Mouse (Mus musculus): ENCODE results near the gene 1700123K08Rik. TPM values are rescaled to one million over a fixed set of nuclear protein-coding genes. Genes with fewer than 3 reads are reported as not detected.
"Not testable (repeated sequence)": the region's sequence is repeated elsewhere in the genome, so short reads cannot be mapped to it uniquely, and the experiment has no call there.

The 1700123K08Rik gene
- not detected in 2 replicates for polyA plus RNA-seq (2015; fragmentation: Nextera tagmentation; extraction: Ambion mirVana)

GRCm38 (mm10) chr5:138564612-138565011, at the start of gene 1700123K08Rik:
1700123K08Rik (minus strand) TSS chr5:138564712.
- H3K9ac ChIP-seq; ATAC-seq (replicated peaks; ENCODE audit: low FRiP score); H3K9me3 ChIP-seq (replicated peaks); H3K27ac ChIP-seq; H3K4me1 ChIP-seq; H3K4me2 ChIP-seq; H3K4me3 ChIP-seq (replicated peaks); H3K27me3 ChIP-seq; H3K36me3 ChIP-seq: not testable (repeated sequence)
- 80% methylated on average over 2 of the region's 2 CpGs for WGBS

GRCm38 (mm10) chr5:138587396-138587795, 22.9 kb upstream of the 1700123K08Rik start:
- H3K4me1 ChIP-seq, result no peaks in the 10 kb centered on the region
- 89% methylated on average over 6 of the region's 6 CpGs for WGBS
- no peak overlapping the region for H3K9ac ChIP-seq
- no peak for ATAC-seq (replicated peaks; ENCODE audit: low FRiP score)
- no peak overlapping the region for H3K4me3 ChIP-seq (replicated peaks)
- H3K27ac ChIP-seq, result no peak overlapping the region
- no peak overlapping the region for H3K4me2 ChIP-seq
- peaks cover 13% of the 10 kb centered on the region for H3K9me3 ChIP-seq (replicated peaks)
- no peaks in the 10 kb centered on the region for H3K36me3 ChIP-seq
- H3K27me3 ChIP-seq, result no peaks in the 10 kb centered on the region

GRCm38 (mm10) chr5:138571623-138572022, 7.1 kb upstream of the 1700123K08Rik start:
- Histone ChIP-seq H3K4me3 (replicated peaks) (no peak overlapping the region), H3K9me3 (replicated peaks) (no peaks in the 10 kb centered on the region), H3K9ac (no peak overlapping the region), H3K36me3 (no peaks in the 10 kb centered on the region), H3K4me2 (no peak overlapping the region), H3K27me3 (no peaks in the 10 kb centered on the region), H3K27ac (no peak overlapping the region), H3K4me1 (no peaks in the 10 kb centered on the region)
- no peak for ATAC-seq (replicated peaks; ENCODE audit: low FRiP score)
- WGBS, result 51% methylated on average over 4 of the region's 4 CpGs

GRCm38 (mm10) chr5:138552718-138553117, 11.8 kb downstream of the 1700123K08Rik start:
- no peaks in the 10 kb centered on the region for H3K36me3 ChIP-seq
- no peak for ATAC-seq (replicated peaks; ENCODE audit: low FRiP score)
- H3K9ac ChIP-seq, result no peak overlapping the region
- no peak overlapping the region for H3K4me3 ChIP-seq (replicated peaks)
- 53% methylated on average over 1 of the region's 1 CpGs for WGBS
- H3K4me2 ChIP-seq, result no peak overlapping the region
- no peak overlapping the region for H3K27ac ChIP-seq
- no peaks in the 10 kb centered on the region for H3K4me1 ChIP-seq
- no peaks in the 10 kb centered on the region for H3K27me3 ChIP-seq
- no peaks in the 10 kb centered on the region for H3K9me3 ChIP-seq (replicated peaks)

- Histone ChIP-seq H3K36me3 (no peaks in the 10 kb centered on the region), H3K4me3 (replicated peaks) (no peak overlapping the region), H3K4me2 (no peak overlapping the region), H3K4me1 (no peaks in the 10 kb centered on the region), H3K27ac (no peak overlapping the region), H3K9ac (no peak overlapping the region), H3K27me3 (no peaks in the 10 kb centered on the region), H3K9me3 (replicated peaks) (no peaks in the 10 kb centered on the region)
- ATAC-seq (replicated peaks; ENCODE audit: low FRiP score), result no peak
- WGBS, result 88% methylated on average over 1 of the region's 1 CpGs
Observed at GRCm38 (mm10) chr5:138532491-138532890, 32.0 kb downstream of the 1700123K08Rik start.

Small RNA genes within 50 kb of the gene (microRNA-seq; reads per million reads assigned to microRNA genes)
- not detected for gene Gm24082

Other genes starting within 250 kb of the 1700123K08Rik start
- gene Pvrig, start 222.8 kb downstream of the 1700123K08Rik start, polyA plus RNA-seq (2015; fragmentation: Nextera tagmentation; extraction: Ambion mirVana), result 0.23 TPM in 1 of 2 replicates, not detected in the other
- gene Zfp157, start 123.2 kb downstream of the 1700123K08Rik start, polyA plus RNA-seq (2015; fragmentation: Nextera tagmentation; extraction: Ambion mirVana), result 38.1 TPM in 2 replicates
- 61.5 and 61.6 TPM in 2 replicates for gene Zfp68, start 55.0 kb upstream of the 1700123K08Rik start, polyA plus RNA-seq (2015; fragmentation: Nextera tagmentation; extraction: Ambion mirVana)
- gene A430033K04Rik, start 58.1 kb upstream of the 1700123K08Rik start, polyA plus RNA-seq (2015; fragmentation: Nextera tagmentation; extraction: Ambion mirVana), result 12.5 and 13.7 TPM in 2 replicates
- 19.8 and 19.9 TPM in 2 replicates for gene Fam20c, start 189.8 kb upstream of the 1700123K08Rik start, polyA plus RNA-seq (2015; fragmentation: Nextera tagmentation; extraction: Ambion mirVana)

Data from kidney, embryonic 15.5 days (tissue).